Mouse (Mus musculus) stomach, postnatal 0 days (tissue): ENCODE measurements around the gene Opcml. TPM values are rescaled to one million over a fixed set of nuclear protein-coding genes. Genes with fewer than 3 reads are reported as not detected.

Experiments used
- ATAC-seq: fragments of 200-750 bp; cut with Nextera tagmentation; 2 replicates; pipeline ENCODE4 v1.8.0; 2017; ENCODE audit not compliant: low FRiP score, low TSS enrichment
- DNase-seq: peaks from one replicate; pipeline ENCODE4 v3.0.0-alpha.2; 2016; ENCODE audit warnings: low spot score
- H3K27ac ChIP-seq: fragments of 300-500 bp; sonication (generic); replicated peaks from 2 replicates; pipeline ENCODE4 v1.5.1; 2014; ENCODE audit warnings: mild to moderate bottlenecking, control low read depth
- H3K27me3 ChIP-seq: fragments of 300-500 bp; sonication (generic); 2 replicates; pipeline ENCODE4 v1.6.1; 2014; ENCODE audit warnings: low read length; ENCODE audit not compliant: control insufficient read depth, insufficient read depth
- H3K36me3 ChIP-seq: fragments of 300-500 bp; sonication (generic); 2 replicates; pipeline ENCODE4 v1.6.1; 2014; ENCODE audit warnings: low read length, mixed read lengths; ENCODE audit not compliant: control insufficient read depth, insufficient read depth
- H3K4me1 ChIP-seq: fragments of 300-500 bp; sonication (generic); replicated peaks from 2 replicates; pipeline ENCODE4 v1.6.1; 2014; ENCODE audit warnings: antibody characterized with exemption; ENCODE audit not compliant: control insufficient read depth, insufficient read depth
- H3K4me2 ChIP-seq: fragments of 300-500 bp; sonication (generic); replicated peaks from 2 replicates; pipeline ENCODE4 v1.6.1; 2014; ENCODE audit warnings: low read depth, mild to moderate bottlenecking, control low read depth, moderate library complexity
- H3K4me3 ChIP-seq: fragments of 300-500 bp; sonication (generic); 2 replicates; pipeline ENCODE4 v1.5.1; 2014; ENCODE audit warnings: low read depth, low read length, control low read depth
- H3K9ac ChIP-seq: fragments of 300-500 bp; sonication (generic); 2 replicates; pipeline ENCODE4 v1.6.1; 2014; ENCODE audit warnings: mild to moderate bottlenecking, low read length, control low read depth, mixed read lengths
- H3K9me3 ChIP-seq: fragments of 300-500 bp; sonication (generic); 2 replicates; pipeline ENCODE4 v1.6.1; 2016; ENCODE audit warnings: low read length; ENCODE audit not compliant: control insufficient read depth
- CTCF ChIP-seq: IDR thresholded peaks from 2 replicates; pipeline ENCODE4 v1.5.1; 2016; ENCODE audit warnings: antibody characterized with exemption, low read depth, mild to moderate bottlenecking, moderate library complexity
- EP300 ChIP-seq: optimal IDR thresholded peaks from 2 replicates; pipeline ENCODE3; 2016; ENCODE audit warnings: antibody characterized with exemption
- WGBS: fragments of 180-500 bp; shearing (Covaris S2); extraction: QIAGEN DNeasy Blood & Tissue Kit; methylation state at CpG from one replicate; pipeline ENCODE4 v1.1.7; 2014; 5-methylcytosine and 5-hydroxymethylcytosine counted together
- polyA plus RNA-seq: library from polyadenylated mRNA; unstranded; fragments of >200 nt; fragmentation: Nextera tagmentation; extraction: Ambion mirVana; gene quantifications from 2 replicates; pipeline ENCODE4 v1.2.1, GENCODE M21; 2015

The Opcml gene
- polyA plus RNA-seq, 1 experiment from 2014 or later = 1.1 TPM

DNA sequence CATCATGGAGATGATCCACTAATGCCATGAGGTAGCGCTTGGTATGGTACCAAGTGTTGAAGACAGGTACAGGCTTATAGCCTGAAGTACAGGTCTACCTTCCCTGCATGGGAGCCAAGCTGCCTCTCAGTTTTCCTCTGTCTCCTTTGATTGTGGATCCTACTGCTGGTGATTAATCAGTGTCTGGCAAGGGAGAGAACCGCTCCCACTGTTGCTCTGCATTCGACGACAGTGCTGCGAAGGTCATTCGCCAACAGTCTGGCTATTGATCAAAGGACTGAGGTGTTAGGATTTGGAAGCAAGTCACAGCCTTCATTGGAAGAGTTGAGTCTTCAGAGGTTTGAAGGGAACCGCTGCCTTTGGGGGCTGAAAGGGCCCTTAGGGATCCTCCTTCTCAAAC lies 495.8 kb downstream of the Opcml start:
- no peak for DNase-seq
- Histone ChIP-seq H3K27me3 (no peaks in the 10 kb centered on the region), H3K36me3 (no peaks in the 10 kb centered on the region), H3K27ac (no peak overlapping the region), H3K4me1 (no peaks in the 10 kb centered on the region), H3K4me2 (no peak overlapping the region), H3K9me3 (no peaks in the 10 kb centered on the region), H3K9ac (no peak overlapping the region), H3K4me3 (no peak overlapping the region)
- WGBS = 55% methylated on average over 7 of the region's 7 CpGs
- TF ChIP-seq EP300 (no peak), CTCF (no peak)
- no peak for ATAC-seq

DNA sequence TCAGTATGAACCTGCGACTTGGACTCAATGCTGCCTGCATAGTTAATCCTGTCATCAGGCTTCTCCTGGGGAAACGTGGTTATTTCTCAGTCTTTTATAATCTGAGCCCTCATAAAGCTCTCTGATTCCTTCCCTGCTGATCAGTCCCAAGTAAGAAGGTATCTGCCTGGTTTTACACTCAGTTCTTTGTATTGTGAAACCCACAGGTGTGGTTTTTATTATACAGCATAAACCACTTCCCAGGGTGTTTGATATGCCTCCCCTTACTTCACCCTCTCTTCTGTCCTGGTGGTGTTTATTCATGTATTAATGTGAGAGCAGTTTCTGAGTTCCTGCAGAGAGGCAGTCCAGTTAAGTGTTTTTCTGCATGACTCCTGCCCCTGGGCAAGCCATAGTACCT lies 496.9 kb downstream of the Opcml start:
- H3K9me3 ChIP-seq = no peaks in the 10 kb centered on the region
- ATAC-seq (no peak), DNase-seq (no peak)
- no peaks in the 10 kb centered on the region for H3K36me3 ChIP-seq
- WGBS = 69% methylated on average over 2 of the region's 2 CpGs
- no peak overlapping the region for H3K4me3 ChIP-seq
- H3K9ac ChIP-seq = no peak overlapping the region
- H3K27ac ChIP-seq = no peak overlapping the region
- H3K4me1 ChIP-seq = no peaks in the 10 kb centered on the region
- no peak for TF ChIP-seq CTCF
- TF ChIP-seq EP300 = no peak
- no peaks in the 10 kb centered on the region for H3K27me3 ChIP-seq
- no peak overlapping the region for H3K4me2 ChIP-seq

DNA sequence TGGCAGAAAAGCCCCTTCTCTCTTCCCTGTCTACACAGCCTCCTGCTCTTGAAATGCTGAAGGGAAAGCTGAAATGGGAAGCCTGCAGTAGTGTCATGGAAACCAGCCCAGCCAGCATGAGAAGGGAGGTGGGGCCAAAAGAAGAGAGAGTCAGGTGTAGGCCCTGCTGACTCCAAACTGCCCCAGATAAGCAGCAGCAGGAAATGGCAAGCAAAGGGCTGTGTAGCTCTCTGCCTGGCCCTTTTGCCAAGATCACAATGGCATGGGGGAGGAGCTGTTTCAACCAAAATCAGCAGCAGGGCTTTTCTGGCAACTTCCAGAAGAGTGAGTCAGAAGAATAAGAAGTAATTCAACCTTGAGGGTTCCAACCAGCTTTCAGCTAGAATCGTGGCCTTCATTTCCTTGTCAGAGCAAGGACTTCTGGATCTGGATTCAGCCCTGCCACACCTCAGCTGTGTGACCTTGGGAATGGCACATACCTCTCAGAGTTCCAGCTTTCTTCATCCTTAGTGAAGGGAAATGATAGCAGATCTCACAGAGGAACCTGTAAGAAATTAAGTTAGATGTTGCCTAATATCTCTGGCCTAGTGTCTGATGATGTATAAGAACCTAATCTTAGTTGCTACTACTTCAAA lies 499.2 kb downstream of the Opcml start:
- no peaks in the 10 kb centered on the region for H3K27me3 ChIP-seq
- H3K9ac ChIP-seq = no peak overlapping the region
- no peaks in the 10 kb centered on the region for H3K4me1 ChIP-seq
- no peak overlapping the region for H3K4me2 ChIP-seq
- H3K27ac ChIP-seq = no peak overlapping the region
- WGBS = 34% methylated on average over 1 of the region's 1 CpGs
- TF ChIP-seq CTCF = no peak
- no peak for TF ChIP-seq EP300
- H3K4me3 ChIP-seq = no peak overlapping the region
- no peaks in the 10 kb centered on the region for H3K36me3 ChIP-seq
- peak; percentile 86 for ATAC-seq
- peak; percentile 27 for DNase-seq
- no peaks in the 10 kb centered on the region for H3K9me3 ChIP-seq

DNA sequence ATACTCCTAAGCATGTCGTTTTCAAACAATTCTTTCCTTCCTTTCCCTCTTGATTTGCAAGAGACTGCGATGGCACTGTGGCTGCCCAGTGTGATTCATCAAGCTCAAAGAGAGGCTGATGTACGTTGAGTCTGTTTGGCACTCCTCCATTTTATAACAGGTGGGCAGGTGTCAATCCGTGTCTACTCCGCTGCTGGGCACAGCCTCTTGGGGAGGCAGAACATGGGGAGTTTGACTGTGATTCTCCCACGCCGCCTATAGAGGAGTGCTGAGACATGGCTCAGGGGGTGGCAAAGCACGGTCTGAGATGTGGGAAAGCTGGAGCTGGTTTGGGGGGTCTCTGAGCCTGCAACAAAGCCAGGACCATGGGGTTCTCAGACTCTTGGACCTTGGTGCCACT lies 513.1 kb downstream of the Opcml start:
- H3K9ac ChIP-seq = no peak overlapping the region
- TF ChIP-seq EP300 (no peak), CTCF (no peak)

DNA sequence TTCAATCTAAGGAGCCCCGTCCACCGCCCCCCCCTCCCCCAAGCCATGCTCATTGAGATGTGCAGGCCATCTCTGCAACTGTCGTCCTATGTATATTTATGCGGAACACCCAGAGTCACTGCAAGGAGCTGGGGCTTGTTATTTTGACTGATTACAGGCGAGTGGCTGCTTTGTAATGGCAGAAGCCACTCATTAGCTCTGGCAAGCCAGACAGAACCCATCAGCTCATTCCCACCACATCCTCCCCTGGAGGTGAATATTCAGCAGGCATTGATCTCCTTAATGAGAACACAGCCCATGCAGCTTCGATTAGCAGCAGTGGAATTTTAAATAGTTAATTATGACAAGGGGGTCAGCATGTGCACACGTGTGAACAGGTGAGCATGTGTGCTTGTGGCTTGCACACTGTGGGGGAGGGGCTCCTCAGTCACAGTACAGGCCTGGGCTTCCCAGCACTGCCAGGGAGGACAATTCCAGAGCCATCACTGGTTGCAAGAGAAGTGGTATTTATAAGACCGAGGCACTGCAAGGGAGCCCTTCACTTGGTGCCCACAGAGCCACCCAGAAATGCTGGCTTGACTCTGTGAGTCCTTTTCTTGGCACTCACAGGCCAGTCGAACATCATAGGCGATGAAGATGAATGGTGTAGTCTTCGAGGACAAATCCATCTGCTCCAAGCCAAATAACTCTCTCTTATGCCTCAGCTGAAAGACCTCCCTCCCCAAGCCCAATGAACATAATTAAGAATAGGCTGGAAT lies 516.0 kb downstream of the Opcml start:
- DNase-seq = no peak
- H3K27ac ChIP-seq = no peak overlapping the region
- 66% methylated on average over 11 of the region's 11 CpGs for WGBS
- H3K9me3 ChIP-seq = no peaks in the 10 kb centered on the region
- H3K4me1 ChIP-seq = no peaks in the 10 kb centered on the region
- H3K36me3 ChIP-seq = no peaks in the 10 kb centered on the region
- no peak overlapping the region for H3K9ac ChIP-seq
- ATAC-seq = no peak
- TF ChIP-seq EP300 = no peak
- no peak for TF ChIP-seq CTCF
- no peak overlapping the region for H3K4me3 ChIP-seq
- no peak overlapping the region for H3K4me2 ChIP-seq
- no peaks in the 10 kb centered on the region for H3K27me3 ChIP-seq

More for the DNA sequence above, 513.1 kb downstream of the Opcml start:
- 69% methylated on average over 8 of the region's 8 CpGs for WGBS
- no peak overlapping the region for H3K27ac ChIP-seq
- H3K27me3 ChIP-seq = no peaks in the 10 kb centered on the region
- H3K4me3 ChIP-seq = no peak overlapping the region
- no peaks in the 10 kb centered on the region for H3K9me3 ChIP-seq
- no peak for DNase-seq
- no peaks in the 10 kb centered on the region for H3K4me1 ChIP-seq
- H3K4me2 ChIP-seq = no peak overlapping the region
- no peak for ATAC-seq
- H3K36me3 ChIP-seq = no peaks in the 10 kb centered on the region

DNA sequence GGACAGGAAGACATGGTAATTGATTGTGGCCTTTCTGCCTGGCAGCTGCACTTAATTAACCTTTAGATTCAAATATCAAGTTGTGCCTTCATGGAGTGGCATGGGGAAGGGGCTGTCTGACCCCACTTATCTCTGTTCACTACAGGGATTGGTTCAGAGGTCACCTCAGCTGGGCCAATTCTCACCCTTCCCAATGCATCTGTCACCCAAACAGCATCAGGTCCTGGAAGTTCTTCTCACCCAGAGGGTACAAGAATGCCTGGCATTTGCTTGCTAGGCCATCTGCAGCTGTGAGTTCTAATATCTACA lies 516.5 kb downstream of the Opcml start:
- Histone ChIP-seq H3K9ac (no peak overlapping the region), H3K36me3 (no peaks in the 10 kb centered on the region)

More for the DNA sequence above, 516.5 kb downstream of the Opcml start:
- no peak overlapping the region for H3K4me3 ChIP-seq
- no peak overlapping the region for H3K4me2 ChIP-seq
- H3K27ac ChIP-seq = no peak overlapping the region
- H3K27me3 ChIP-seq = no peaks in the 10 kb centered on the region
- TF ChIP-seq EP300 = no peak
- TF ChIP-seq CTCF = no peak
- no peak for DNase-seq
- no peak for ATAC-seq
- no peaks in the 10 kb centered on the region for H3K9me3 ChIP-seq
- no peaks in the 10 kb centered on the region for H3K4me1 ChIP-seq
